Mouse (Mus musculus) hindbrain, embryonic 11.5 days (tissue): ENCODE data around the gene Pip4k2c. TPM values are rescaled to one million over a fixed set of nuclear protein-coding genes. Genes with fewer than 3 reads are reported as not detected.
A peak's percentile ranks its signal among the peaks of the same experiment; 100 is the strongest.

Experiments
- ATAC-seq: fragments of 200-750 bp; cut with Nextera tagmentation; 2 replicates; pipeline ENCODE4 v1.8.0; 2017; ENCODE audit warnings: mild to moderate bottlenecking, moderate TSS enrichment, moderate library complexity; ENCODE audit not compliant: low FRiP score
- DNase-seq: peaks from one replicate; pipeline ENCODE4 v3.0.0-alpha.2; 2015; ENCODE audit warnings: low spot score
- H3K27ac ChIP-seq: fragments of 300-500 bp; sonication (generic); 2 replicates; pipeline ENCODE4 v1.5.1; 2014; ENCODE audit warnings: mild to moderate bottlenecking, low read depth, low read length
- H3K27me3 ChIP-seq: fragments of 300-500 bp; sonication (generic); 2 replicates; pipeline ENCODE4 v1.6.1; 2014; ENCODE audit warnings: mild to moderate bottlenecking, low read length, moderate library complexity, mixed read lengths; ENCODE audit not compliant: control insufficient read depth, insufficient read depth
- H3K36me3 ChIP-seq: fragments of 300-500 bp; sonication (generic); 2 replicates; pipeline ENCODE4 v1.6.1; 2014; ENCODE audit warnings: mild to moderate bottlenecking, low read length, moderate library complexity, mixed read lengths; ENCODE audit not compliant: control insufficient read depth, insufficient read depth
- H3K4me1 ChIP-seq: fragments of 300-500 bp; sonication (generic); replicated peaks from 2 replicates; pipeline ENCODE4 v1.6.1; 2014; ENCODE audit warnings: low read length, mixed read lengths; ENCODE audit not compliant: control insufficient read depth, insufficient read depth
- H3K4me2 ChIP-seq: fragments of 300-500 bp; sonication (generic); replicated peaks from 2 replicates; pipeline ENCODE4 v1.6.1; 2014; ENCODE audit warnings: mild to moderate bottlenecking, low read depth, low read length
- H3K4me3 ChIP-seq: fragments of 300-500 bp; sonication (generic); 2 replicates; pipeline ENCODE4 v1.5.1; 2014; ENCODE audit warnings: low read depth, low read length
- H3K9ac ChIP-seq: fragments of 300-500 bp; sonication (generic); 2 replicates; pipeline ENCODE4 v1.6.1; 2014; ENCODE audit warnings: low read depth, low read length
- H3K9me3 ChIP-seq: fragments of 300-500 bp; sonication (generic); 2 replicates; pipeline ENCODE4 v1.6.1; 2016; ENCODE audit warnings: low read length; ENCODE audit not compliant: control insufficient read depth
- WGBS: fragments of 180-500 bp; shearing (Covaris S2); extraction: QIAGEN DNeasy Blood & Tissue Kit; methylation state at CpG from one replicate; pipeline ENCODE4 v1.1.7; 2014; 5-methylcytosine and 5-hydroxymethylcytosine counted together
- polyA plus RNA-seq: library from polyadenylated mRNA; unstranded; fragments of >200 nt; fragmentation: Nextera tagmentation; extraction: Ambion mirVana; gene quantifications from 2 replicates; pipeline ENCODE4 v1.2.1, GENCODE M21; 2014

Gene Pip4k2c
- polyA plus RNA-seq, 1 experiment from 2014 or later = 12.9 TPM

GRCm38 (mm10) chr10:127182624-127183023, 28.8 kb downstream of the Pip4k2c start:
- no peak overlapping the region for H3K4me2 ChIP-seq

DNA sequence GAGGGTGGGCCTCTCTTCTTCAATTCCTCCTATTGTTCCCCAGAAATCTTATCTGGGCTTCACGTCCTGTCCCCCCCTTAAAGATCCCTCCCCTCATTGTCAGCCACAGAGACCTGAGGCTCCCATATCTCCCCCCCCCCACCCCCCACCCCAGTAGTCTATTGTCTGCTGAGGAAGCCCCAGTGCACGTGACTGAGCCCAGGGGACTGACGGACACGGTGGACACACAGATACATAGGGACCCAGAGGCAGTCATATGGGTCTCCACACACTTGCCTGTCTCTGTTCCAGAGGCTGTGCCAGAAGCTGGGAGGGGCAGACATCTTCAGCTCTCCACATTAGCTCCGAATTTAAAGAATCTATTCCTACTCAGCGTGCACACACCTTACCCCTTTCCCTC, 29.8 kb downstream of the Pip4k2c start:
- Histone ChIP-seq H3K4me3 (no peak overlapping the region), H3K4me2 (no peak overlapping the region), H3K9ac (no peak overlapping the region), H3K36me3 (0 out of 2 replicates have a peak, but pooled peaks cover under 1% of the 10 kb centered on the region), H3K9me3 (no peaks in the 10 kb centered on the region), H3K27me3 (peaks cover 42% of the 10 kb centered on the region), H3K4me1 (peaks cover 15% of the 10 kb centered on the region), H3K27ac (no peak overlapping the region)
- ATAC-seq (no peak), DNase-seq (no peak)
- 65% methylated on average over 6 of the region's 6 CpGs for WGBS

More at GRCm38 (mm10) chr10:127182624-127183023, 28.8 kb downstream of the Pip4k2c start:
- Histone ChIP-seq H3K9ac (no peak overlapping the region), H3K4me3 (no peak overlapping the region), H3K36me3 (0 out of 2 replicates have a peak, but pooled peaks cover 2% of the 10 kb centered on the region), H3K9me3 (no peaks in the 10 kb centered on the region), H3K4me1 (peaks cover 15% of the 10 kb centered on the region), H3K27me3 (peaks cover 37% of the 10 kb centered on the region), H3K27ac (no peak overlapping the region)
- no peak for DNase-seq
- 92% methylated on average over 4 of the region's 4 CpGs for WGBS
- no peak for ATAC-seq

- H3K27me3 ChIP-seq = peaks cover 48% of the 10 kb centered on the region
- ATAC-seq (no peak), DNase-seq (no peak)
- H3K4me3 ChIP-seq = no peak overlapping the region
- no peaks in the 10 kb centered on the region for H3K9me3 ChIP-seq
- no peak overlapping the region for H3K9ac ChIP-seq
- no peak overlapping the region for H3K27ac ChIP-seq
- H3K4me2 ChIP-seq = no peak overlapping the region
- H3K4me1 ChIP-seq = peaks cover 15% of the 10 kb centered on the region
- WGBS = 14% methylated on average over 3 of the region's 3 CpGs
- H3K36me3 ChIP-seq = no peaks in the 10 kb centered on the region
These were observed 30.7 kb downstream of the Pip4k2c start for GRCm38 (mm10) chr10:127180695-127181047.

DNA sequence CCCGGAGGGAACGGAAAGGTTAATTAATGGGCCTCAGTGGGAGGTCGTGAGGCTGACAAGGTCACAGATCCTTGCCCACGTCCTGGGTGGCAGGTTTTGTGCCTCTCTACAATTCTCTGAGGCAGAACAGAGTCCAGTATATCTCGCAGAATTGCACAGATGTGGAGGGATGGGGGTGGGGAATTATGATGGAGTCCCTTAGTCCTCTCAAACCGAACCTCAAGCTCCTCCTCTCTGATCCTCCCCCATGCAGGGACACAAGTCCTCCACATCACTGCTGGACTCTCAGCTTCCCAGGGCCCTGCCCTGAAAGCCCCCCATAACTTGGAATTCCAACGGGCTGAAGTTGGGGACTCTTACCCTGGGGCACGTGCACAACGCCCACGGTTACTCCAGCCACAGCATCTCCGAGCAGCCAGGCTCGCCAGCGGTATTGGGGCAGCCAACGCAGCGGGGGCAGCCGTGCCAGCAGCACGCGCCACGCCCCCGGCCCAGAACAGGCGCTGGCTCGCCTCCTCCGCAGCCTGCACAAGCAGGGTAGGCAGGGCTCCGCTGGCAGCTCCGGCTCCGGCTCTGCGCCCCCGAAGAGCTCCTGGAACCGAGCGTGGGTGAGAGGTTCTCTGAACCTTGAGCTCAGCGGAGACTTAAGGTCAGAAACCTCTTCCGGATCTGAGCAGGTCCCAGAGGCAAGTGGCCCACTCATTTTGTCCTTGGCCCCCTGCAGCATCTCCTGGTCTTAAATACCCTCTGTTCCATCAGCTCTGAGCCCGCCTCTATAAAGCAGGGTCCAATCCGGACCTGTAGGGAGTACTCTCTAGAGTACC, 31.3 kb downstream of the Pip4k2c start, which contains the start of gene Slc26a10:
Gene Slc26a10 (minus strand): TSS at position 775 of the 824 bp plus-strand sequence.
- no peak for DNase-seq
- 2% methylated on average over 34 of the region's 34 CpGs for WGBS
- no peak within 1 kb of the TSS for H3K9ac ChIP-seq

GRCm38 (mm10) chr10:127178286-127179027, 32.9 kb downstream of the Pip4k2c start:
- 4% methylated on average over 41 of the region's 41 CpGs for WGBS
- H3K27ac ChIP-seq = no peak overlapping the region
- peaks cover 48% of the 10 kb centered on the region for H3K27me3 ChIP-seq
- H3K4me3 ChIP-seq = peak overlapping the region; percentile 19; the same call in 1 of the 2 replicates
- H3K9me3 ChIP-seq = no peaks in the 10 kb centered on the region
- no peaks in the 10 kb centered on the region for H3K36me3 ChIP-seq
- H3K4me2 ChIP-seq = peak overlapping the region; percentile 46
- peaks cover 13% of the 10 kb centered on the region for H3K4me1 ChIP-seq
- no peak overlapping the region for H3K9ac ChIP-seq
- DNase-seq (peak; percentile 49), ATAC-seq (peak; percentile 13; the same call in 1 of the 2 replicates)

More for the DNA sequence above, 31.3 kb downstream of the Pip4k2c start, which contains the start of gene Slc26a10:
- Histone ChIP-seq H3K27me3 (peaks cover 48% of the 10 kb centered on the region), H3K4me1 (peaks cover 15% of the 10 kb centered on the region), H3K4me3 (peak within 1 kb of the TSS; percentile 21; the same call in 1 of the 2 replicates), H3K27ac (no peak within 1 kb of the TSS), H3K9me3 (no peaks in the 10 kb centered on the region), H3K4me2 (peak within 1 kb of the TSS; percentile 28), H3K36me3 (no peaks in the 10 kb centered on the region)
- no peak for ATAC-seq

DNA sequence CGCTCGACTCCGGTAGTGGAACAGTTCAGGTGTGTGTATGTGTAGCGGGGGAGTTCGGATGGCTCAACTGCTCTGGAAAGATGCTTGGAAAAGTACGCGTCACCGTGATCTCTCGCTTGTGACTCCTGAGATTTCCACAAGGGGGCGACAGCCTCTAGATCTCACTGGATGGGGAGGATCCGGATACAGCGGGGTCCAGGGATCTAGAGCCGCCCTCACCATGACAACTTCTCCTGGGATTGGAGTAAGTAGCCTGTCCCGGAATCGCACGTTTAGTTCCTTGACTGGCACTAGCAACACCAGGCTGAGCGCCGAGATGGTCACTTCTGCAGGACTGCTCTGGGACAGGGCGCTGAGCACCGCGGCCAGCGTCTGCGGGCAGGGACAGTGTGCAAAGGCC, 33.7 kb downstream of the Pip4k2c start:
- Histone ChIP-seq H3K36me3 (no peaks in the 10 kb centered on the region), H3K4me2 (peak overlapping the region; percentile 46), H3K27me3 (peaks cover 48% of the 10 kb centered on the region), H3K27ac (no peak overlapping the region), H3K4me3 (peak overlapping the region; percentile 19; the same call in 1 of the 2 replicates), H3K9ac (no peak overlapping the region), H3K4me1 (peaks cover 13% of the 10 kb centered on the region), H3K9me3 (no peaks in the 10 kb centered on the region)
- DNase-seq (peak; percentile 95), ATAC-seq (peak; percentile 67)
- WGBS = 2% methylated on average over 23 of the region's 23 CpGs

DNA sequence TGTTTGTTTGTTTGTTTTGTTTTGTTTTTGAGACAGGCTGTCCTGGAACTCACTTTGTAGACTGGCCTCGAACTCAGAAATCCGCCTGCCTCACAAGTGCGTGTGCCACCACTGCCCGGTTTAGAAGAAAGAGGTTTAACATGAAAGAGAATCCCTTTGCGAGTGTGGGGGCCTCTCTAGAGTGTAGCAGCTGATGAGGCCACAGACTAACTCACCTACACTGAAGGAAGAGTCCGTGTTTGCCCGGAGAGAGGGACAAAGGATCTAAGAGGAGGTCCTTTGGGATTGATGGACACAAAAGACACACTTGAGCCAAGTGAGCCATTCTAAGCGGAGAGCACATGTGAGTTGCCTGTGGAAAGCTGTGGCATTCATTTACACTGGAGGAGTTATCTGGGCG, 34.1 kb downstream of the Pip4k2c start:
- Histone ChIP-seq H3K27ac (no peak overlapping the region), H3K4me1 (peaks cover 13% of the 10 kb centered on the region), H3K9ac (no peak overlapping the region), H3K27me3 (peaks cover 48% of the 10 kb centered on the region), H3K36me3 (no peaks in the 10 kb centered on the region), H3K4me3 (no peak overlapping the region), H3K4me2 (no peak overlapping the region), H3K9me3 (no peaks in the 10 kb centered on the region)
- WGBS = 24% methylated on average over 9 of the region's 9 CpGs
- DNase-seq = no peak
- ATAC-seq = peak; percentile 3; the same call in 1 of the 2 replicates

DNA sequence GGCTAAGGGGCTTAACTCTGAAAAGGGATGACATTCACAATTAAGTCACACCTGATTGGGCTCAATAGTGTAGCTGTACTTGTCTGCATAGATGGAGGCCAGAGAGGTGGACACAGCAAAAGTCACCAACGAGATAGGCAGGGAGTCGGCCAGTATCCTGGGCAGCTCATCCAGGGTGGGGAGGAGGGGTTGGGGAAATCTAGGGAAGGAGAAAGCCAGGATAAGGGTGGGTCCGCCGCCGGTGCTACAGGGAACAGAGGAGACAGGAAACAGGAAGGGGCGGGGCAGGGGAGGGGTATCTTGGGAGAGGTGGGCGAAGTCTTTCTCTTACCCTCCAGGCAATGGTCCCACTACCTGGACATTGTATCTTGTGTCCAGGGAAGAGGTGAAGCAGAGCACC, 34.6 kb downstream of the Pip4k2c start:
- H3K4me3 ChIP-seq = no peak overlapping the region
- H3K27ac ChIP-seq = no peak overlapping the region
- 5% methylated on average over 7 of the region's 7 CpGs for whole genome bisulfite sequencing
- no peaks in the 10 kb centered on the region for H3K9me3 ChIP-seq
- H3K36me3 ChIP-seq = no peaks in the 10 kb centered on the region
- peaks cover 51% of the 10 kb centered on the region for H3K27me3 ChIP-seq
- DNase-seq (no peak), ATAC-seq (no peak)
- peaks cover 13% of the 10 kb centered on the region for H3K4me1 ChIP-seq
- H3K9ac ChIP-seq = no peak overlapping the region
- no peak overlapping the region for H3K4me2 ChIP-seq
